Mouse (Mus musculus) testis, postnatal 10 days (tissue): ENCODE measurements at regions not wholly inside any gene's neighbourhood (a gene's known extent, or its start where the extent isn't known, plus 50 kb on each side); places are given as distances from the start of the nearest gene placed in this dataset.
A peak's percentile ranks its signal among the peaks of the same experiment; 100 is the strongest.

Experiments used
- DNase-seq: peaks from one replicate; pipeline ENCODE4 v3.0.0; 2021; ENCODE audit warnings: low spot score

GRCm38 (mm10) chr15:54677660-54678059 lies 793.0 kb downstream of the Gm7489 start:
- DNase-seq: peak; percentile 46
